Mouse (Mus musculus) stomach, postnatal 0 days (tissue): ENCODE data around the gene Irf2bp2.

Source experiments
- CTCF ChIP-seq: IDR thresholded peaks from 2 replicates; pipeline ENCODE4 v1.5.1; 2016; ENCODE audit warnings: antibody characterized with exemption, low read depth, mild to moderate bottlenecking, moderate library complexity
- EP300 ChIP-seq: optimal IDR thresholded peaks from 2 replicates; pipeline ENCODE3; 2016; ENCODE audit warnings: antibody characterized with exemption

GRCm38 (mm10) chr8:126546480-126546879 is 47.3 kb downstream of the Irf2bp2 start:
- no peak for TF ChIP-seq CTCF
- no peak for TF ChIP-seq EP300
